Mouse (Mus musculus) heart, embryonic 14.5 days (tissue): ENCODE data around the gene Zfp971. TPM values are rescaled to one million over a fixed set of nuclear protein-coding genes. Genes with fewer than 3 reads are reported as not detected.

Experiments used
- polyA plus RNA-seq: library from polyadenylated mRNA; unstranded; fragments of >200 nt; fragmentation: Nextera tagmentation; extraction: Ambion mirVana; gene quantifications from 2 replicates; pipeline ENCODE4 v1.2.1, GENCODE M21; 2014

The Zfp971 gene
- polyA plus RNA-seq, 1 experiment from 2014 or later = 19.2 TPM

Other genes starting within 250 kb of the Zfp971 start
- gene Gm14325, start 182.9 kb upstream of the Zfp971 start, polyA plus RNA-seq = 29.4 and 46.1 TPM in 2 replicates
- 3.6 and 6.0 TPM in 2 replicates for gene Gm14327, start 126.2 kb upstream of the Zfp971 start, polyA plus RNA-seq
- not detected in 2 replicates for gene Zfp972, start 97.7 kb upstream of the Zfp971 start, polyA plus RNA-seq
- 27.9 TPM in 2 replicates for gene Gm14326, start 66.0 kb upstream of the Zfp971 start, polyA plus RNA-seq
- gene Zfp931, start 55.2 kb downstream of the Zfp971 start, polyA plus RNA-seq = 12.1 and 16.2 TPM in 2 replicates
- 7.7 and 11.1 TPM in 2 replicates for gene Phactr3, start 95.7 kb downstream of the Zfp971 start, polyA plus RNA-seq